Comparison of ENCODE assay signal across 36 mouse cellular contexts in the genomic region with DNA sequence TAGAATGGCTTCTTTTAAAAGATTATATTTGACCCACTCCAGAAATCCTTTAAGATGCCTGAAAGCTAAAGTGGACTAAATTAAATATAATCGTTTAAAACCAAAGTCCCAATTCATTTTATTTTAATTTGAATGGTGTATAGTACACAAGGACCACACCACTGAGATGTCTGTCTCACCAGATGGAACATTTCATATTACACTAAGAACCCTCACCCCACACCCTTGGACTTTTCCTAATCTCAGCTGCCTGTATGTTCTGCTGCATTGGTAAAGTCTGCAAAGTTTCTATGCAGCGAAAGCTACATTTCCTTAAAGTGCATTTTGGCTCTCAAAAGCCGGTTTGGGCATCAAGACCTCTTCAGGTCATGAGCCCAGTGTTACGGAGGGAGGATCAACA.
"Had no signal": no experiment of that assay in that cellular context is flagged by ENCODE, and none has a peak within 500 bp of the region (broad histone marks: within the 10 kb centered on the region; RNA-seq: fewer than 3 reads in every experiment).

No protein-coding gene starts in this region.

- H3K27ac ChIP-seq: heart, adult 2 months; heart, embryonic 10.5 days; heart, embryonic 13.5 days; heart, embryonic 15.5 days; hindbrain, embryonic 10.5 days; hindbrain, embryonic 12.5 days; hindbrain, embryonic 13.5 days; hindbrain, embryonic 14.5 days; hindbrain, embryonic 15.5 days; hindbrain, postnatal 0 days; intestine, embryonic 15.5 days; kidney, embryonic 15.5 days; kidney, postnatal 0 days; layer of hippocampus, adult 2 months had no signal

- ATAC-seq: hindbrain, embryonic 16.5 days; hindbrain, postnatal 0 days; inflammation-experienced regulatory T-cells, adult 6 months; intestine, embryonic 15.5 days; intestine, embryonic 16.5 days; intestine, postnatal 0 days had no signal

- H3K4me3 ChIP-seq: heart, adult 2 months; heart, embryonic 10.5 days; heart, embryonic 12.5 days; heart, embryonic 13.5 days; heart, embryonic 15.5 days; hindbrain, embryonic 10.5 days; hindbrain, embryonic 12.5 days; hindbrain, embryonic 13.5 days; hindbrain, embryonic 15.5 days; intestine, embryonic 15.5 days; kidney, embryonic 15.5 days; layer of hippocampus, adult 2 months had no signal

- DNase-seq: heart, adult 18-20 months; heart, adult 2 months; heart, postnatal 10 days; heart, postnatal 14 days; heart, postnatal 36 days; heart, postnatal 4 days; kidney, adult 11 months; kidney, adult 18-20 months; kidney, adult 2 months; kidney, adult 8-10 months; kidney, adult 9 months; kidney, postnatal 10 days; kidney, postnatal 14 days; kidney, postnatal 25 days; kidney, postnatal 36 days; kidney, postnatal 4 days; layer of hippocampus, adult 9-11 months had no signal

- H3K27me3 ChIP-seq: heart, embryonic 12.5 days; heart, embryonic 13.5 days; heart, embryonic 15.5 days; hindbrain, embryonic 12.5 days; hindbrain, embryonic 13.5 days; hindbrain, embryonic 15.5 days; intestine, embryonic 15.5 days; kidney, embryonic 15.5 days had no signal

- H3K4me2 ChIP-seq: heart, embryonic 11.5 days; heart, embryonic 12.5 days; heart, embryonic 13.5 days; heart, embryonic 15.5 days; hindbrain, embryonic 12.5 days; hindbrain, embryonic 13.5 days; hindbrain, embryonic 14.5 days; hindbrain, embryonic 15.5 days; intestine, embryonic 15.5 days; kidney, embryonic 15.5 days had no signal

- H3K9me3 ChIP-seq: heart, embryonic 10.5 days; heart, embryonic 12.5 days; heart, embryonic 13.5 days; heart, embryonic 15.5 days; hindbrain, embryonic 10.5 days; hindbrain, embryonic 12.5 days; hindbrain, embryonic 13.5 days; hindbrain, embryonic 15.5 days; intestine, embryonic 15.5 days; kidney, embryonic 15.5 days had no signal

- H3K9ac ChIP-seq: heart, embryonic 12.5 days; heart, embryonic 13.5 days; heart, embryonic 15.5 days; hindbrain, embryonic 12.5 days; hindbrain, embryonic 13.5 days; hindbrain, embryonic 14.5 days; hindbrain, embryonic 15.5 days; intestine, embryonic 15.5 days; kidney, embryonic 15.5 days had no signal

- H3K4me1 ChIP-seq: heart, embryonic 10.5 days; heart, embryonic 15.5 days; hindbrain, embryonic 10.5 days; hindbrain, embryonic 12.5 days; hindbrain, embryonic 15.5 days; kidney, embryonic 15.5 days had no signal

- H3K36me3 ChIP-seq: heart, embryonic 10.5 days; heart, embryonic 15.5 days; hindbrain, embryonic 10.5 days; hindbrain, embryonic 12.5 days; hindbrain, embryonic 13.5 days; hindbrain, embryonic 15.5 days; intestine, embryonic 15.5 days had no signal
